Mouse (Mus musculus) CH12.LX (cell line): Measurements from ENCODE around the gene Gpr176. TPM values are rescaled to one million over a fixed set of nuclear protein-coding genes. Genes with fewer than 3 reads are reported as not detected.

ENCODE experiments used
- DNase-seq: peaks from one replicate; pipeline ENCODE4 v3.0.0-alpha.2; 2013; ENCODE audit errors: extremely low read depth
- H3K27ac ChIP-seq: 2 replicates; pipeline ENCODE4 v1.5.1; 2012; ENCODE audit warnings: low read depth, mild to moderate bottlenecking, control low read depth, moderate library complexity; ENCODE audit not compliant: insufficient read depth
- H3K27me3 ChIP-seq: replicated peaks from 2 replicates; pipeline ENCODE3; 2012; ENCODE audit warnings: inconsistent platforms
- H3K36me3 ChIP-seq, 2 experiments: replicated peaks in 1 of 2; 2 replicates each; pipeline versions ENCODE3 to v1.6.1; 2012; ENCODE audit warnings: inconsistent platforms in 1 of 2, low read length in 1 of 2, mild to moderate bottlenecking in 1 of 2, mixed read lengths in 1 of 2, moderate library complexity in 1 of 2; ENCODE audit not compliant: control insufficient read depth in 1 of 2, insufficient read depth in 1 of 2
- H3K4me1 ChIP-seq, 2 experiments: 2 replicates each; pipeline ENCODE4 v1.6.1; 2012; ENCODE audit warnings: inconsistent platforms in 1 of 2, moderate library complexity in 1 of 2; ENCODE audit not compliant: insufficient read depth in 2 of 2, control insufficient read depth in 1 of 2
- H3K4me2 ChIP-seq: 2 replicates; pipeline ENCODE4 v1.6.1; 2012; ENCODE audit warnings: low read depth, mild to moderate bottlenecking, control low read depth; ENCODE audit not compliant: poor library complexity, insufficient read depth, severe bottlenecking
- H3K4me3 ChIP-seq, 3 experiments: fragments of 150-350 bp in 1 of 3; sonication (generic) in 1 of 3; replicated peaks in 1 of 3; 2 replicates each; pipeline versions ENCODE3 to v1.5.1; 2011 to 2012; ENCODE audit warnings: low read depth in 2 of 3, low read length in 2 of 3, mild to moderate bottlenecking in 2 of 3, moderate library complexity in 2 of 3, control low read depth in 1 of 3, improper control_type of control experiment in 1 of 3, inconsistent platforms in 1 of 3, mixed read lengths in 1 of 3; ENCODE audit not compliant: poor library complexity in 1 of 3
- H3K79me2 ChIP-seq: replicated peaks from 2 replicates; pipeline ENCODE4 v1.6.1; 2012; ENCODE audit warnings: mild to moderate bottlenecking, moderate library complexity; ENCODE audit not compliant: control insufficient read depth, poor library complexity, insufficient read depth, severe bottlenecking; ENCODE audit errors: extremely low read depth
- H3K9ac ChIP-seq: 2 replicates; pipeline ENCODE4 v1.6.1; 2012; ENCODE audit warnings: low read depth, mild to moderate bottlenecking, control low read depth, moderate library complexity; ENCODE audit not compliant: insufficient read depth
- H3K9me3 ChIP-seq: replicated peaks from 2 replicates; pipeline ENCODE3; 2012; ENCODE audit warnings: low read length, inconsistent platforms, mixed read lengths
- BHLHE40 ChIP-seq: IDR thresholded peaks from 2 replicates; pipeline ENCODE4 v1.6.1; 2011; ENCODE audit warnings: mild to moderate bottlenecking, low read depth, low read length, improper control_type of control experiment
- CTCF ChIP-seq, 2 experiments: IDR thresholded peaks in 1 of 2; conservative IDR thresholded peaks in 1 of 2; 2 replicates each; pipeline ENCODE4 v1.5.1; 2011 to 2012; ENCODE audit warnings: low read depth in 2 of 2, low read length in 2 of 2, improper control_type of control experiment in 1 of 2, inconsistent platforms in 1 of 2, mild to moderate bottlenecking in 1 of 2, moderate library complexity in 1 of 2
- E2F4 ChIP-seq: IDR thresholded peaks from 2 replicates; pipeline ENCODE4 v1.6.1; 2011; ENCODE audit warnings: low read depth, low read length, improper control_type of control experiment; ENCODE audit not compliant: insufficient replicate concordance
- ETS1 ChIP-seq: conservative IDR thresholded peaks from 2 replicates; pipeline ENCODE4 v1.6.1; 2012; ENCODE audit warnings: low read depth, mild to moderate bottlenecking, inconsistent platforms, low read length, improper control_type of control experiment, moderate library complexity
- GABPA ChIP-seq: IDR thresholded peaks from 2 replicates; pipeline ENCODE4 v1.6.1; 2012; ENCODE audit warnings: low read depth, low read length, improper control_type of control experiment, inconsistent platforms; ENCODE audit not compliant: insufficient replicate concordance
- IRF4 ChIP-seq: IDR thresholded peaks from 2 replicates; pipeline ENCODE4 v1.6.1; 2014; ENCODE audit warnings: low read depth, mild to moderate bottlenecking, inconsistent platforms, low read length, improper control_type of control experiment
- MXI1 ChIP-seq: IDR thresholded peaks from 2 replicates; pipeline ENCODE4 v1.6.1; 2011; ENCODE audit warnings: mild to moderate bottlenecking, low read depth, low read length, improper control_type of control experiment
- NRF1 ChIP-seq: IDR thresholded peaks from 2 replicates; pipeline ENCODE4 v1.6.1; 2014; ENCODE audit warnings: low read depth, mild to moderate bottlenecking, inconsistent platforms, low read length, improper control_type of control experiment, moderate library complexity
- RAD21 ChIP-seq: IDR thresholded peaks from 2 replicates; pipeline ENCODE4 v1.6.1; 2011; ENCODE audit warnings: low read depth, mild to moderate bottlenecking, low read length, improper control_type of control experiment, moderate library complexity
- RCOR1 ChIP-seq: conservative IDR thresholded peaks from 2 replicates; pipeline ENCODE4 v1.6.1; 2012; ENCODE audit warnings: low read depth, mild to moderate bottlenecking, inconsistent platforms, low read length, improper control_type of control experiment
- SIN3A ChIP-seq: IDR thresholded peaks from 2 replicates; pipeline ENCODE4 v1.6.1; 2012; ENCODE audit warnings: low read length, improper control_type of control experiment, inconsistent platforms
- SMC3 ChIP-seq: IDR thresholded peaks from 2 replicates; pipeline ENCODE4 v1.6.1; 2011; ENCODE audit warnings: low read depth, low read length, improper control_type of control experiment
- TCF12 ChIP-seq: IDR thresholded peaks from 2 replicates; pipeline ENCODE4 v1.6.1; 2014; ENCODE audit warnings: low read depth, mild to moderate bottlenecking, inconsistent platforms, low read length, improper control_type of control experiment
- UBTF ChIP-seq: IDR thresholded peaks from 2 replicates; pipeline ENCODE4 v1.6.1; 2012; ENCODE audit warnings: low read depth, mild to moderate bottlenecking, inconsistent platforms, low read length, improper control_type of control experiment, moderate library complexity
- ZC3H11A ChIP-seq: IDR thresholded peaks from 2 replicates; pipeline ENCODE4 v1.6.1; 2012; ENCODE audit warnings: low read depth, mild to moderate bottlenecking, inconsistent platforms, low read length, improper control_type of control experiment
- dilution Hi-C: fragments of 300-500 bp; cut with MboI; formaldehyde crosslinking; loops from 2 replicates; pipeline ENCODE4 v1.14.3; 2020; ENCODE audit warnings: low sequenced_read_pairs; ENCODE audit not compliant: extremely low pct_unique_long_range_greater_than_20kb, extremely low pct_ligation_motif_present
- in situ Hi-C: fragments of 300-500 bp; cut with MboI; formaldehyde crosslinking; loops from 3 replicates; pipeline ENCODE4 v1.14.3; 2019; ENCODE audit warnings: low sequenced_read_pairs, low pct_ligation_motif_present, low pct_unique_long_range_greater_than_20kb, mixed read lengths
- polyA plus RNA-seq: library from polyadenylated mRNA; unstranded; fragments of >175 nt; gene quantifications from 2 replicates; pipeline ENCODE4 v1.2.1, GENCODE M21; 2012; ENCODE audit warnings: low read depth; ENCODE audit not compliant: insufficient read length
- total RNA-seq, 2 experiments: library from RNA; depleted of rRNA; stranded (reverse); fragments of 300-350 nt in 1 of 2; fragments of >200 nt in 1 of 2; gene quantifications; 2 replicates each; pipeline ENCODE4 v1.2.3; 2012 to 2014

Gene Gpr176
- total and polyA plus RNA-seq, 3 experiments = not detected

- TF ChIP-seq GABPA = no peak
- TF ChIP-seq NRF1 = peak; percentile 62
- TF ChIP-seq E2F4 = no peak
- no peak for TF ChIP-seq ZC3H11A
- 0 out of 2 replicates have a peak, but pooled peaks have one; percentile 28 for TF ChIP-seq SIN3A
- TF ChIP-seq RCOR1 = no peak
- no peak for TF ChIP-seq ETS1
- peak; percentile 54; the same call in 1 of the 2 replicates for TF ChIP-seq MXI1
These were observed 15.4 kb upstream of the Gpr176 start, which contains the start of gene Eif2ak4 (continued) for GRCm38 (mm10) chr2:118388341-118389335.

GRCm38 (mm10) chr2:118383387-118383786 is 10.2 kb upstream of the Gpr176 start:
- Histone ChIP-seq H3K9me3 (peaks cover 3% of the 10 kb centered on the region), H3K36me3 (no peaks in the 10 kb centered on the region), H3K79me2 (no peaks in the 10 kb centered on the region), H3K27me3 (no peaks in the 10 kb centered on the region), H3K9ac (no peak overlapping the region), H3K4me3 (no peak overlapping the region), H3K4me2 (no peak overlapping the region), H3K27ac (no peak overlapping the region), H3K4me1 (peaks cover 0 to 12% of the 10 kb centered on the region in 2 experiments; a peak in 2 of 4 replicates)
- dilution Hi-C loops (no loop called here), in situ Hi-C loops (no loop called here)
- no peak for DNase-seq
- TF ChIP-seq RAD21 (peak; percentile 29), BHLHE40 (no peak), CTCF (conservative IDR thresholded peaks at IDR 0.05 in 1 of 2, IDR thresholded peaks at IDR 0.05 in 1 of 2; ENCODE audit: low read depth in 2 of 2, low read length in 2 of 2) (peak in 1 of 2 experiments; percentile 47; a peak in 2 of 4 replicates), SMC3 (peak; percentile 22; the same call in 1 of the 2 replicates)

GRCm38 (mm10) chr2:118379756-118380155 is 6.5 kb upstream of the Gpr176 start:
- peaks cover 0 to 5% of the 10 kb centered on the region in 2 experiments; a peak in 2 of 4 replicates for H3K4me1 ChIP-seq
- no peaks in the 10 kb centered on the region for H3K27me3 ChIP-seq
- H3K36me3 ChIP-seq = no peaks in the 10 kb centered on the region
- H3K9me3 ChIP-seq = peaks cover 3% of the 10 kb centered on the region
- no peak overlapping the region for H3K4me2 ChIP-seq
- no peak overlapping the region for H3K9ac ChIP-seq
- in situ Hi-C loops = no loop called here
- H3K79me2 ChIP-seq = no peaks in the 10 kb centered on the region
- TF ChIP-seq TCF12 = no peak
- no peak for TF ChIP-seq SIN3A
- TF ChIP-seq IRF4 = no peak
- TF ChIP-seq UBTF = no peak
- TF ChIP-seq NRF1 = no peak
- TF ChIP-seq, all 38 proteins: peak for 0
- dilution Hi-C loops = no loop called here
- Histone ChIP-seq H3K4me3 (no peak overlapping the region), H3K27ac (no peak overlapping the region)
- no peak for DNase-seq
